Mouse (Mus musculus) MEL-GATA-1-ER (cell line): ENCODE measurements around the gene Ift88.
A peak's percentile ranks its signal among the peaks of the same experiment; 100 is the strongest.

Experiments
- DNase-seq: peaks from one replicate; pipeline ENCODE4 v3.0.0-alpha.2; 2012; ENCODE audit warnings: low read depth; ENCODE audit errors: extremely low read depth

Ift88 gene

GRCm38 (mm10) chr14:57532577-57532976, 108.7 kb downstream of the Ift88 start:
- DNase-seq = no peak

GRCm38 (mm10) chr14:57533214-57533613, 109.4 kb downstream of the Ift88 start:
- no peak for DNase-seq

GRCm38 (mm10) chr14:57533841-57534240, 110.0 kb downstream of the Ift88 start:
- DNase-seq = no peak

- no peak for DNase-seq
Observed at GRCm38 (mm10) chr14:57534346-57534745, 110.5 kb downstream of the Ift88 start.

- no peak for DNase-seq
Observed at GRCm38 (mm10) chr14:57534961-57535360, 111.1 kb downstream of the Ift88 start.

GRCm38 (mm10) chr14:57535646-57536045, 111.8 kb downstream of the Ift88 start:
- DNase-seq = no peak

- DNase-seq = no peak
Observed at GRCm38 (mm10) chr14:57536820-57537219, 113.0 kb downstream of the Ift88 start.

- peak; percentile 66 for DNase-seq
Observed at GRCm38 (mm10) chr14:57537261-57538015, 113.6 kb downstream of the Ift88 start.

- DNase-seq = no peak
Observed at GRCm38 (mm10) chr14:57540683-57541082, 116.8 kb downstream of the Ift88 start.

- DNase-seq = no peak
Observed at GRCm38 (mm10) chr14:57542231-57542630, 118.4 kb downstream of the Ift88 start.

- peak; percentile 69 for DNase-seq
Observed at GRCm38 (mm10) chr14:57543420-57544039, 119.7 kb downstream of the Ift88 start.

- DNase-seq = no peak
Observed at GRCm38 (mm10) chr14:57545526-57545925, 121.7 kb downstream of the Ift88 start.

- no peak for DNase-seq
Observed at GRCm38 (mm10) chr14:57546131-57546530, 122.3 kb downstream of the Ift88 start.

GRCm38 (mm10) chr14:57546557-57547021, 122.7 kb downstream of the Ift88 start:
- DNase-seq = no peak

GRCm38 (mm10) chr14:57547062-57547461, 123.2 kb downstream of the Ift88 start:
- DNase-seq = no peak

- no peak for DNase-seq
Observed at GRCm38 (mm10) chr14:57552945-57553344, 129.1 kb downstream of the Ift88 start.

GRCm38 (mm10) chr14:57554434-57554833, 130.6 kb downstream of the Ift88 start:
- no peak for DNase-seq

GRCm38 (mm10) chr14:57555471-57556070, 131.7 kb downstream of the Ift88 start:
- no peak for DNase-seq

GRCm38 (mm10) chr14:57556922-57557321, 133.1 kb downstream of the Ift88 start:
- DNase-seq = no peak

GRCm38 (mm10) chr14:57565626-57566025, 141.8 kb downstream of the Ift88 start:
- no peak for DNase-seq
